Mouse (Mus musculus) kidney, adult 9 months (tissue): Measurements from ENCODE around the gene Gm49369.
"Not testable (repeated sequence)": the region's sequence is repeated elsewhere in the genome, so short reads cannot be mapped to it uniquely, and the experiment has no call there.

Experiments used
- DNase-seq: peaks from one replicate; pipeline ENCODE4 v3.0.0; 2022

The Gm49369 gene

GRCm38 (mm10) chr7:142370937-142371336 lies 11.5 kb downstream of the Gm49369 start:
- DNase-seq: no peak

GRCm38 (mm10) chr7:142369820-142370219 lies 12.6 kb downstream of the Gm49369 start:
- DNase-seq: no peak

GRCm38 (mm10) chr7:142368856-142369255 lies 13.6 kb downstream of the Gm49369 start:
- no peak for DNase-seq

GRCm38 (mm10) chr7:142363107-142363506 lies 19.4 kb downstream of the Gm49369 start:
- no peak for DNase-seq

- DNase-seq: no peak
Observed at GRCm38 (mm10) chr7:142360743-142361142, 21.7 kb downstream of the Gm49369 start.

GRCm38 (mm10) chr7:142359129-142359528 lies 23.3 kb downstream of the Gm49369 start:
- DNase-seq: no peak

GRCm38 (mm10) chr7:142357566-142357965 lies 24.9 kb downstream of the Gm49369 start:
- no peak for DNase-seq

- DNase-seq: no peak
Observed at GRCm38 (mm10) chr7:142354661-142355233, 27.7 kb downstream of the Gm49369 start.

- DNase-seq: no peak
Observed at GRCm38 (mm10) chr7:142353854-142354253, 28.6 kb downstream of the Gm49369 start.

- DNase-seq: no peak
Observed at GRCm38 (mm10) chr7:142351569-142351968, 30.9 kb downstream of the Gm49369 start.

- no peak for DNase-seq
Observed at GRCm38 (mm10) chr7:142349308-142349961, 33.0 kb downstream of the Gm49369 start.

GRCm38 (mm10) chr7:142347542-142347941 lies 34.9 kb downstream of the Gm49369 start:
- no peak for DNase-seq

- DNase-seq: no peak
Observed at GRCm38 (mm10) chr7:142342247-142342640, 40.2 kb downstream of the Gm49369 start.

GRCm38 (mm10) chr7:142341564-142342246 lies 40.8 kb downstream of the Gm49369 start:
- no peak for DNase-seq

- DNase-seq: no peak
Observed at GRCm38 (mm10) chr7:142340269-142340970, 42.0 kb downstream of the Gm49369 start.

- no peak for DNase-seq
Observed at GRCm38 (mm10) chr7:142335151-142335550, 47.3 kb downstream of the Gm49369 start.

- peak; percentile 86 for DNase-seq
Observed at GRCm38 (mm10) chr7:142334246-142334645, 48.2 kb downstream of the Gm49369 start.

GRCm38 (mm10) chr7:142332741-142333140 lies 49.7 kb downstream of the Gm49369 start:
- not testable (repeated sequence) for DNase-seq

- DNase-seq: no peak
Observed at GRCm38 (mm10) chr7:142331281-142331680, 51.2 kb downstream of the Gm49369 start.

- DNase-seq: peak; percentile 80
Observed at GRCm38 (mm10) chr7:142330271-142330724, 52.2 kb downstream of the Gm49369 start.

- DNase-seq: no peak
Observed at GRCm38 (mm10) chr7:142328507-142328906, 54.0 kb downstream of the Gm49369 start.

GRCm38 (mm10) chr7:142326714-142327445 lies 55.6 kb downstream of the Gm49369 start:
- no peak for DNase-seq
